Mouse (Mus musculus): ENCODE measurements around the gene Zfp882. TPM values are rescaled to one million over a fixed set of nuclear protein-coding genes. Genes with fewer than 3 reads are reported as not detected.
"Not testable (repeated sequence)": the region's sequence is repeated elsewhere in the genome, so short reads cannot be mapped to it uniquely, and the experiment has no call there.

Gene Zfp882
- polyA plus RNA-seq (2014; fragmentation: Nextera tagmentation; extraction: Ambion mirVana): 9.5 and 9.7 TPM in 2 replicates

DNA sequence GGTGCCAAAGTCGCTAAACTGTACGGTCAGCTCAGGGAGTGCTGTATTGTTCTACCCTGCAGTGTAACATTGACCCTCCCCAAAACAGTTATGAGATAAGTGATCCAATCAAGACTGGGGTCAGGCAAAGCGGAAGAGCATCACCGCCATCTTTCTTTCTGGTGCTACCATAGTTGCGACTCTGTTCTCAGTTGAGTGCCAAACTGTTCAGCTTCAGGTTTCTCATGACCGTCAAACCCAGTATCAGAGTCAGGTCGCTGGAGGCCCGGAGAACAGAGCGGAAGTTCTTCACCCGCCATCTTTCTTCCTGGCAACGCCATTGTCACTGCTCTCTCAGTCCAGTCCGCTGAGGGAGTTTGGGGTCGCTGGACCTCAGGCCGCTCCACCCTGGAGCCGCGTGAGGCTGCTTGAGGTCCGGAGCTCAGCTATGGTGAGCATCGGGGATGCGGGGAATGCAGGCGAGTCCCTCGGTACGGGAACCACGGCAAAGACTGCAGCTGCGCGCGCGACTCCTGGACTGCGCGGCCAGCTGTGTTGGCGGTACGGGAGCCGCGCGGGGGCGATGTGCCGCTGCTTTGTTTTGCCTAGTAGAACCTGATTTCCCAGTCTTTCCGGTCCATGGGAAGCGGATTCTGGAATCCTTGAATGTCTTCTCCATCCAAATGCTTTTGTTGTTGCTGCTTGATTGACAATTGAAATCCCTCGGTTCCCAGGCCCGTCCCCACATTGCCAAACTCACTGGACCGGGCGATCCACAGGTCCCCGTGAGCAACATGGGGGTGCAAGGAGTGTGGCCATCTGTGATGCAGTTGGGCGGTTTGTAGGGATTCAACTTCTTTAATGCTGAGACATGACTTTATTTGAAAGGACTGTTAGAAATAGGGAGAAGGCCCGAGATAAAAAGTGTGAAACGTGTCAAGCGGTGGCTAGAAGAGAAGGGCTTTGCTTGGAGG lies at the start of gene Zfp882, which contains the start of gene Zfp617:
Gene Zfp882, plus strand, starts transcription at position 300 of the 953 bp plus-strand sequence.
Gene Zfp617, plus strand, starts transcription at position 327 of the 953 bp plus-strand sequence.
- Histone ChIP-seq H3K4me2 (ENCODE audit: low read depth, low read length, severe bottlenecking) (peak within 1 kb of the TSS; percentile 63), H3K27me3 (ENCODE audit: control insufficient read depth, insufficient read depth, low read length) (no peaks in the 10 kb centered on the region), H3K27ac (ENCODE audit: low read depth, low read length) (peak within 1 kb of the TSS; percentile 93), H3K4me3 (ENCODE audit: low read depth, low read length) (peak within 1 kb of the TSS; percentile 60), H3K4me1 (replicated peaks; ENCODE audit: control insufficient read depth, insufficient read depth, low read length) (no peaks in the 10 kb centered on the region), H3K36me3 (ENCODE audit: control insufficient read depth, insufficient read depth, low read length) (no peaks in the 10 kb centered on the region; the same call in 1 of the 2 replicates), H3K9me3 (ENCODE audit: control insufficient read depth, low read length) (no peaks in the 10 kb centered on the region), H3K9ac (ENCODE audit: low read length) (peak within 1 kb of the TSS; percentile 89)
- 5% methylated on average over 47 of the region's 47 CpGs for WGBS
- ATAC-seq (replicated peaks; ENCODE audit: low FRiP score) (peak; percentile 95), DNase-seq (ENCODE audit: low spot score) (peak; percentile 92)

DNA sequence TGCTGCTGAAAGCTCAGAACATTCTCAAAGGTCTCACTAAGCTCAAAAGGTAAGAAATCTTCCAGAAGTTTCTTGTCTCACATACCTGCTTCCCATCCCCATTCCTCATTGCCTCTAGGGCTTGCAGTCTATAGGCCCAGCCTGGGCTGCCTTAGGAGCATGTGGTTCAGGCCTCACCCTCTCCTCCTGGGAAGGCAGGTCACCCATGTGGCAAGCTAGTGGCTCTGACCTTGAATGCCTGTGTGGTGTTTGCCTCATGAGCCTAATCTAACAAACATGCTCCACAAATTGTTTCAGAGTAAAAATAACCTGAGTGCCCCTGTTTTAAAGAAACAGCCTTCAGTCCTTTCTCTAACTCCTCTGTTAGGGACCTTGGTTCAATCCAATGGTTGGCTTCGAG lies 46.9 kb upstream of the Zfp882 start:
- H3K4me3 ChIP-seq (ENCODE audit: low read depth, low read length); ATAC-seq (replicated peaks; ENCODE audit: low FRiP score); H3K9me3 ChIP-seq (ENCODE audit: control insufficient read depth, low read length); H3K4me2 ChIP-seq (ENCODE audit: low read depth, low read length, severe bottlenecking); H3K9ac ChIP-seq (ENCODE audit: low read length); H3K27me3 ChIP-seq (ENCODE audit: control insufficient read depth, insufficient read depth, low read length); DNase-seq (ENCODE audit: low spot score); H3K27ac ChIP-seq (ENCODE audit: low read depth, low read length); H3K36me3 ChIP-seq (ENCODE audit: control insufficient read depth, insufficient read depth, low read length); H3K4me1 ChIP-seq (replicated peaks; ENCODE audit: control insufficient read depth, insufficient read depth, low read length): not testable (repeated sequence)
- 87% methylated on average over 1 of the region's 1 CpGs for WGBS

DNA sequence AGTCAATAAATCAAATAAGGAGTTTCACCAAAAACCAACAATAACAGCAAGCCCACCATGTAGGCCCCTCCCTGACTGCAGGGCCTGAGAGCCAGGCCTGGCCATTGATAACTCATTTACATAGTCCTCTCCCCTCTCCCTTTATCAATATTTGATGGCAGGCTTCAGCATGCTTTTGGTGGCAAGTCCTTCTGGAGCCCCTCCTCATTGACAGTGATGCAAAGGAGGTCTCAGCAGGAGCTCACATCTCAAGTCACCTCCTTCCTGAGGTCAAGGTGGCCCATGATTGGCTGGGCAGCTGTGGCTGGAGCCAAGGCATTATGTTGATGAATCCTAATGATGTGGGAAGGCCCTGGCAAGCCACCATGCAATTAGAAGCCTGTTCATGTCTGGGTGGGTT lies 46.4 kb upstream of the Zfp882 start:
- not testable (repeated sequence) for ATAC-seq (replicated peaks; ENCODE audit: low FRiP score); H3K4me1 ChIP-seq (replicated peaks; ENCODE audit: control insufficient read depth, insufficient read depth, low read length); H3K4me2 ChIP-seq (ENCODE audit: low read depth, low read length, severe bottlenecking); H3K4me3 ChIP-seq (ENCODE audit: low read depth, low read length); H3K9ac ChIP-seq (ENCODE audit: low read length); H3K27me3 ChIP-seq (ENCODE audit: control insufficient read depth, insufficient read depth, low read length); H3K27ac ChIP-seq (ENCODE audit: low read depth, low read length); H3K9me3 ChIP-seq (ENCODE audit: control insufficient read depth, low read length); DNase-seq (ENCODE audit: low spot score); H3K36me3 ChIP-seq (ENCODE audit: control insufficient read depth, insufficient read depth, low read length)

DNA sequence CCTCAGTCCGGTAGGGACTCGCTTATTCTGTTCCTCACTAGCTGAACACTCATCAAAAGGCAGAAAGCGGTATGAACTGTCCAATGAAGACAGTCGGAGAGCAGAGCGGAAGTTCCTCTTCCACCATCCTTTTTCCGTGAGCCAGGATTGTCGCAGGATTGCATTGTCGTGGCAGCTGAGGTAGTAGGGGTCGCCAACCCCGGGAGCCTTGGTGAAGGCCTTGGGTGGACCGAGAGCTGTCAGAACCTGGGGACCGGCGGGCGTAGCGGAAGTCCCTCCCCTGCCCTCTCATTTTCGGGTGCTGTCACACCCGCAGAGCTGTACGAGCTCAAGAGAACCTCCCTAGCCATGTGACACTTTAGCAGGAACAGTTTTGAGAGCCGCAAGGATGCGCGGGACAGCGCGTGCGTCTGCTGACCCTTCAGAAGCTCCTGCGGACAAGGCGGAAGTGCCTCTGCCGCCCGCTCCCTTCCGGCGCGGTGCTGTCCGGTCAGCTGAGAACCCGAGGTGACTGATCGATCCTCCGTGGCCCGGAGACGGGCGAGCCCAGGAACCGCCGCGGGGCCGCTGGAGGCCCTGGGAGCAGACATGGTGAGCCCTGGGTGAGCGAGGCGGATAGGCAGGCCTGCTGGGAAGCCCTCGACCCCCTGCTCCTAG lies 26.7 kb upstream of the Zfp882 start, which contains the start of gene Zfp709:
Gene Zfp709, plus strand, starts transcription at position 402 of the 657 bp plus-strand sequence.
- Histone ChIP-seq H3K27me3 (ENCODE audit: control insufficient read depth, insufficient read depth, low read length) (no peaks in the 10 kb centered on the region), H3K27ac (ENCODE audit: low read depth, low read length) (0 out of 2 replicates have a peak within 1 kb of the TSS, but pooled peaks have one; percentile 12), H3K4me1 (replicated peaks; ENCODE audit: control insufficient read depth, insufficient read depth, low read length) (no peaks in the 10 kb centered on the region), H3K36me3 (ENCODE audit: control insufficient read depth, insufficient read depth, low read length) (peaks cover 3% of the 10 kb centered on the region), H3K9ac (ENCODE audit: low read length) (peak within 1 kb of the TSS; percentile 87), H3K9me3 (ENCODE audit: control insufficient read depth, low read length) (peaks cover 12% of the 10 kb centered on the region; the same call in 1 of the 2 replicates), H3K4me3 (ENCODE audit: low read depth, low read length) (peak within 1 kb of the TSS; percentile 60), H3K4me2 (ENCODE audit: low read depth, low read length, severe bottlenecking) (peak within 1 kb of the TSS; percentile 92)
- WGBS: 8% methylated on average over 38 of the region's 45 CpGs
- ATAC-seq (replicated peaks; ENCODE audit: low FRiP score) (peak; percentile 86), DNase-seq (ENCODE audit: low spot score) (peak; percentile 72)

DNA sequence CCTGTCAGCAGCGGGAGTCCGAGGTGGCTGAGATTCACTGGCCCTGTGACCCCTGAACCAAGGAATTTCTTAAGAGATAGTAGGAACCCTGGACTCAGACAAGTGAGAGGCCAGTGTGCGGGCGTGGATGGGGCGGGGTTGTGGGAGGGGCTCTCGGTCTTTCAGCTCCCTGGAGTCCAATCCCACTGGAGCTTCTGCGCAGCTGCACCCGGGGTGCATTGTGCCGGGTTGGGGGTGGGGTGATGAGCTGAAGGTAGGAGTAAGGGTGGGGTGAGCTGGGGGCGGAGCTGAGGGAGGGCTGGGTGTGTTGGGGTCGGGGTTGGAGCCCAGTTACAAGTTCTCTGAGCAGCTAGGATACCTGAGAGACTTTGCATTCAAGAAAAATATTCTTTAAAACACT lies 7.7 kb upstream of the Zfp882 start:
- ATAC-seq (replicated peaks; ENCODE audit: low FRiP score); H3K27ac ChIP-seq (ENCODE audit: low read depth, low read length); H3K9ac ChIP-seq (ENCODE audit: low read length); H3K4me1 ChIP-seq (replicated peaks; ENCODE audit: control insufficient read depth, insufficient read depth, low read length); H3K4me3 ChIP-seq (ENCODE audit: low read depth, low read length); DNase-seq (ENCODE audit: low spot score); H3K4me2 ChIP-seq (ENCODE audit: low read depth, low read length, severe bottlenecking); H3K27me3 ChIP-seq (ENCODE audit: control insufficient read depth, insufficient read depth, low read length); H3K9me3 ChIP-seq (ENCODE audit: control insufficient read depth, low read length); H3K36me3 ChIP-seq (ENCODE audit: control insufficient read depth, insufficient read depth, low read length): not testable (repeated sequence)
- 42% methylated on average over 11 of the region's 11 CpGs for WGBS

DNA sequence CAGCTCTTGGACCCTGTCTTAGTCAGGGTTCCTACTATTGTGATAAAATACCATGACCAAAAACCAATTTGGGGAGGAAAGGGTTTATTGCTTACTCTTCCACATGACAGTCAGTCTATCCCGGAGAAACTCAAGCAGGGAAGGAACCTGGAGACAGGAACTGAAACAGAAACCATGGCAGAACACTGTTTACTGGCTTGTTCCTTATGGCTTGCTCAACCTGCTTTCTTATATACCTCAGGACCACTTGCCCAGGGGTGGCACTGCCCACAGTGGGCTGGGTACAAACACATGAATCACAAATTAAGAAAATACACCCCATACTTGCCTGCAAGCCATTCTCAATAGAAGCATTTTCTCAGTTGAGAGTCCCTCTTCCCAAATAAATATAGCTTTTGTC lies 5.3 kb upstream of the Zfp882 start:
- not testable (repeated sequence) for H3K4me2 ChIP-seq (ENCODE audit: low read depth, low read length, severe bottlenecking); ATAC-seq (replicated peaks; ENCODE audit: low FRiP score); H3K27me3 ChIP-seq (ENCODE audit: control insufficient read depth, insufficient read depth, low read length); DNase-seq (ENCODE audit: low spot score); H3K27ac ChIP-seq (ENCODE audit: low read depth, low read length); H3K36me3 ChIP-seq (ENCODE audit: control insufficient read depth, insufficient read depth, low read length); H3K9ac ChIP-seq (ENCODE audit: low read length); H3K9me3 ChIP-seq (ENCODE audit: control insufficient read depth, low read length); H3K4me1 ChIP-seq (replicated peaks; ENCODE audit: control insufficient read depth, insufficient read depth, low read length); H3K4me3 ChIP-seq (ENCODE audit: low read depth, low read length)
- WGBS: 83% methylated on average over 1 of the region's 1 CpGs

DNA sequence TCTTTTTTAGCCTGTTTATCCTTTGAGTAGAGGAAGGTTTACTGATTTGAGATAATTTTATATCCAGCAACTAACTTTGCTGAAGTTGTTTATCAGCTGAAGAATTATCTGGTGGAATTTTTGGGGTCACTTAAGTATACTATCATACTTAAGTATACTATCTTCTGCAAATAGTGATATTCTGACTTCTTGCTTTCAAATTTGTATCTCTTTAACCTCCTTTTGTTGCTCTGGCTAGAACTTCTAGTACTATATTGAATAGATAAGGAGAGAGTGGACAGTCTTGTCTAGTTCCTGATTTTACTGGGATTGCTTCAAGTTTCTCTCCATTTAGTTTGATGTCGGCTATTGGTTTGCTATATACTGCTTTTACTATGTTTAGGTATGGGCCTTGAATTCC lies 1.6 kb upstream of the Zfp882 start:
- Histone ChIP-seq H3K4me2 (ENCODE audit: low read depth, low read length, severe bottlenecking) (no peak overlapping the region), H3K9ac (ENCODE audit: low read length) (no peak overlapping the region), H3K36me3 (ENCODE audit: control insufficient read depth, insufficient read depth, low read length) (no peaks in the 10 kb centered on the region), H3K27ac (ENCODE audit: low read depth, low read length) (no peak overlapping the region), H3K4me1 (replicated peaks; ENCODE audit: control insufficient read depth, insufficient read depth, low read length) (no peaks in the 10 kb centered on the region), H3K4me3 (ENCODE audit: low read depth, low read length) (no peak overlapping the region), H3K27me3 (ENCODE audit: control insufficient read depth, insufficient read depth, low read length) (no peaks in the 10 kb centered on the region), H3K9me3 (ENCODE audit: control insufficient read depth, low read length) (no peaks in the 10 kb centered on the region)
- 89% methylated on average over 1 of the region's 1 CpGs for WGBS
- DNase-seq (ENCODE audit: low spot score) (no peak), ATAC-seq (replicated peaks; ENCODE audit: low FRiP score) (no peak)

DNA sequence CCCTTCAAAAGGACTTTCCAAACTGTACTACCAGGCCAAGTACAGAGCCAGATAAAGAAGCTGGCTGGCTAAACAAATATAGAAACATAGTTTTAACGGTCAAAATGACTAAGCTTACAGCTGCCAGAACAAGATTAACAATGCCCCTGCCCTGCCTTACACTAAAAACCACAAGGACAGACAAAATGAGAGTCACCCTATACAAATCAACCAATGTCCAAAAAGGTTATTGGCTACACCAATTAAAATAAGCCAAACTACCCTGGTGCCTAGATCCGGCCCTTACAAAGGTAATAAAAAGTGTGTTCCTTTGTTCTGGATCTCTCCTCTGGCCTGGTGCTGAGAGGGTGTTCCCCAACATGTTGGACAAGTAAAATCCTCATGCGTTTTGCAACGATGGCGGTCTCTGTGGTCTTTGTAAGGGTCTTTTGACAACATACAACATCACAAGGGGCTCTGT lies 580 bp upstream of the Zfp882 start:
- Histone ChIP-seq H3K9ac (ENCODE audit: low read length) (peak overlapping the region; percentile 89; the same call in 1 of the 2 replicates), H3K36me3 (ENCODE audit: control insufficient read depth, insufficient read depth, low read length) (no peaks in the 10 kb centered on the region), H3K9me3 (ENCODE audit: control insufficient read depth, low read length) (no peaks in the 10 kb centered on the region), H3K27me3 (ENCODE audit: control insufficient read depth, insufficient read depth, low read length) (no peaks in the 10 kb centered on the region), H3K4me3 (ENCODE audit: low read depth, low read length) (peak overlapping the region; percentile 60; the same call in 1 of the 2 replicates), H3K4me2 (ENCODE audit: low read depth, low read length, severe bottlenecking) (peak overlapping the region; percentile 63; the same call in 1 of the 2 replicates), H3K4me1 (replicated peaks; ENCODE audit: control insufficient read depth, insufficient read depth, low read length) (no peaks in the 10 kb centered on the region), H3K27ac (ENCODE audit: low read depth, low read length) (peak overlapping the region; percentile 93; the same call in 1 of the 2 replicates)
- WGBS: 95% methylated on average over 5 of the region's 5 CpGs
- no peak for ATAC-seq (replicated peaks; ENCODE audit: low FRiP score)
- DNase-seq (ENCODE audit: low spot score): peak; percentile 50

All from forebrain, embryonic 11.5 days (tissue).